Mouse (Mus musculus) ES-Bruce4 (cell line): ENCODE measurements around the gene Ccdc62. TPM values are rescaled to one million over a fixed set of nuclear protein-coding genes. Genes with fewer than 3 reads are reported as not detected.

Source experiments
- H3K27ac ChIP-seq: 2 replicates; pipeline ENCODE4 v1.5.1; 2012; ENCODE audit warnings: low read length, inconsistent platforms; ENCODE audit not compliant: insufficient read depth
- H3K27me3 ChIP-seq: 2 replicates; pipeline ENCODE4 v1.6.1; 2012; ENCODE audit warnings: mild to moderate bottlenecking, low read length, inconsistent platforms; ENCODE audit not compliant: control insufficient read depth, poor library complexity, insufficient read depth, severe bottlenecking
- H3K36me3 ChIP-seq: 2 replicates; pipeline ENCODE4 v1.6.1; 2012; ENCODE audit warnings: inconsistent platforms, mild to moderate bottlenecking, low read length, moderate library complexity; ENCODE audit not compliant: control insufficient read depth, poor library complexity, insufficient read depth, severe bottlenecking
- H3K4me1 ChIP-seq: one replicate; pipeline ENCODE4 v1.8.1; 2011; ENCODE audit warnings: low read length; ENCODE audit not compliant: control insufficient read depth, insufficient read depth
- H3K4me3 ChIP-seq: 2 replicates; pipeline ENCODE4 v1.5.1; 2011; ENCODE audit warnings: low read depth, mild to moderate bottlenecking, low read length
- H3K9ac ChIP-seq: 2 replicates; pipeline ENCODE4 v1.6.1; 2012; ENCODE audit warnings: low read depth, mild to moderate bottlenecking, inconsistent platforms; ENCODE audit not compliant: poor library complexity, severe bottlenecking
- H3K9me3 ChIP-seq: replicated peaks from 2 replicates; pipeline ENCODE4 v1.6.1; 2012; ENCODE audit warnings: mild to moderate bottlenecking, low read length, inconsistent platforms; ENCODE audit not compliant: control insufficient read depth, poor library complexity, insufficient read depth, severe bottlenecking
- CTCF ChIP-seq: IDR thresholded peaks from one replicate; pipeline ENCODE4 v1.8.1; 2011; ENCODE audit warnings: low read depth, low read length
- EP300 ChIP-seq: IDR thresholded peaks from 2 replicates; pipeline ENCODE4 v1.6.1; 2011; ENCODE audit warnings: low read depth, low read length; ENCODE audit not compliant: insufficient read depth
- POLR2A ChIP-seq: IDR thresholded peaks from one replicate; pipeline ENCODE4 v1.8.1; 2011; ENCODE audit warnings: low read length; ENCODE audit not compliant: insufficient read depth
- polyA plus RNA-seq: library from polyadenylated mRNA; stranded (reverse); fragments of >200 nt; gene quantifications from 2 replicates; pipeline ENCODE4 v1.2.4, GENCODE M21; 2011; ENCODE audit warnings: low read depth; ENCODE audit not compliant: missing spikeins, insufficient read depth, insufficient read length

The Ccdc62 gene
- polyA plus RNA-seq, 1 experiment = 5.4 TPM

GRCm38 (mm10) chr5:123993263-123994036, 63.0 kb downstream of the Ccdc62 start:
- Histone ChIP-seq H3K4me3 (no peak overlapping the region), H3K27me3 (no peaks in the 10 kb centered on the region), H3K9ac (no peak overlapping the region), H3K27ac (no peak overlapping the region), H3K4me1 (no peaks in the 10 kb centered on the region), H3K9me3 (no peaks in the 10 kb centered on the region), H3K36me3 (no peaks in the 10 kb centered on the region)
- TF ChIP-seq CTCF = no peak
- TF ChIP-seq POLR2A = no peak

GRCm38 (mm10) chr5:123994468-123994867, 64.0 kb downstream of the Ccdc62 start:
- Histone ChIP-seq H3K36me3 (no peaks in the 10 kb centered on the region), H3K27me3 (no peaks in the 10 kb centered on the region), H3K9ac (no peak overlapping the region), H3K4me1 (no peaks in the 10 kb centered on the region), H3K9me3 (no peaks in the 10 kb centered on the region), H3K27ac (no peak overlapping the region), H3K4me3 (no peak overlapping the region)
- no peak for TF ChIP-seq POLR2A
- TF ChIP-seq CTCF = no peak
- no peak for TF ChIP-seq EP300

- Histone ChIP-seq H3K27me3 (no peaks in the 10 kb centered on the region), H3K36me3 (no peaks in the 10 kb centered on the region), H3K9ac (no peak overlapping the region), H3K27ac (no peak overlapping the region), H3K4me1 (no peaks in the 10 kb centered on the region), H3K9me3 (no peaks in the 10 kb centered on the region), H3K4me3 (no peak overlapping the region)
- TF ChIP-seq CTCF = no peak
- no peak for TF ChIP-seq POLR2A
- TF ChIP-seq EP300 = no peak
Measured at GRCm38 (mm10) chr5:123995388-123995787, 64.9 kb downstream of the Ccdc62 start.

- H3K27ac ChIP-seq = no peak overlapping the region
- TF ChIP-seq CTCF (peak; percentile 21), POLR2A (no peak), EP300 (no peak)
- H3K4me1 ChIP-seq = no peaks in the 10 kb centered on the region
- no peak overlapping the region for H3K4me3 ChIP-seq
- H3K36me3 ChIP-seq = no peaks in the 10 kb centered on the region
- H3K9ac ChIP-seq = no peak overlapping the region
- H3K27me3 ChIP-seq = no peaks in the 10 kb centered on the region
- no peaks in the 10 kb centered on the region for H3K9me3 ChIP-seq
Measured at GRCm38 (mm10) chr5:123996194-123996593, 65.7 kb downstream of the Ccdc62 start.

GRCm38 (mm10) chr5:123996695-123997094, 66.2 kb downstream of the Ccdc62 start:
- H3K4me1 ChIP-seq = no peaks in the 10 kb centered on the region
- no peak overlapping the region for H3K27ac ChIP-seq
- H3K9ac ChIP-seq = no peak overlapping the region
- no peaks in the 10 kb centered on the region for H3K36me3 ChIP-seq
- no peaks in the 10 kb centered on the region for H3K27me3 ChIP-seq
- H3K4me3 ChIP-seq = peak overlapping the region; percentile 11
- TF ChIP-seq POLR2A = no peak
- no peak for TF ChIP-seq EP300
- no peak for TF ChIP-seq CTCF
- no peaks in the 10 kb centered on the region for H3K9me3 ChIP-seq

GRCm38 (mm10) chr5:123997211-123997751, 66.8 kb downstream of the Ccdc62 start:
- H3K4me3 ChIP-seq = peak overlapping the region; percentile 18
- H3K27me3 ChIP-seq = no peaks in the 10 kb centered on the region
- no peak overlapping the region for H3K27ac ChIP-seq
- TF ChIP-seq CTCF (no peak), EP300 (no peak), POLR2A (no peak)
- no peaks in the 10 kb centered on the region for H3K4me1 ChIP-seq
- H3K36me3 ChIP-seq = no peaks in the 10 kb centered on the region
- no peaks in the 10 kb centered on the region for H3K9me3 ChIP-seq
- H3K9ac ChIP-seq = no peak overlapping the region
